Mouse (Mus musculus) limb, embryonic 11.5 days (tissue): Measurements from ENCODE around the gene Tpi1. TPM values are rescaled to one million over a fixed set of nuclear protein-coding genes. Genes with fewer than 3 reads are reported as not detected.
A peak's percentile ranks its signal among the peaks of the same experiment; 100 is the strongest.
"Not testable (repeated sequence)": the region's sequence is repeated elsewhere in the genome, so short reads cannot be mapped to it uniquely, and the experiment has no call there.

Experiments used
- ATAC-seq: fragments of 200-750 bp; cut with Nextera tagmentation; 2 replicates; pipeline ENCODE4 v1.8.0; 2017; ENCODE audit warnings: low read depth; ENCODE audit not compliant: insufficient number of reproducible peaks, low FRiP score, low TSS enrichment
- DNase-seq: peaks from one replicate; pipeline ENCODE4 v3.0.0-alpha.2; 2015; ENCODE audit warnings: low spot score
- H3K27ac ChIP-seq: fragments of 300-500 bp; sonication (generic); replicated peaks from 2 replicates; pipeline ENCODE4 v1.5.1; 2014; ENCODE audit warnings: low read depth, mild to moderate bottlenecking, low read length
- H3K27me3 ChIP-seq: fragments of 300-500 bp; sonication (generic); 2 replicates; pipeline ENCODE4 v1.6.1; 2014; ENCODE audit warnings: mild to moderate bottlenecking, low read length, mixed read lengths; ENCODE audit not compliant: control insufficient read depth, insufficient read depth
- H3K36me3 ChIP-seq: fragments of 300-500 bp; sonication (generic); 2 replicates; pipeline ENCODE4 v1.6.1; 2014; ENCODE audit warnings: mild to moderate bottlenecking, low read length, moderate library complexity, mixed read lengths; ENCODE audit not compliant: control insufficient read depth, insufficient read depth
- H3K4me1 ChIP-seq: fragments of 300-500 bp; sonication (generic); 2 replicates; pipeline ENCODE4 v1.6.1; 2014; ENCODE audit warnings: low read length, mixed read lengths; ENCODE audit not compliant: control insufficient read depth, insufficient read depth
- H3K4me2 ChIP-seq: fragments of 300-500 bp; sonication (generic); 2 replicates; pipeline ENCODE4 v1.6.1; 2014; ENCODE audit warnings: low read depth, mild to moderate bottlenecking, moderate library complexity; ENCODE audit not compliant: severe bottlenecking
- H3K4me3 ChIP-seq: fragments of 300-500 bp; sonication (generic); 2 replicates; pipeline ENCODE4 v1.5.1; 2014; ENCODE audit warnings: low read depth, low read length
- H3K9ac ChIP-seq: fragments of 300-500 bp; sonication (generic); 2 replicates; pipeline ENCODE4 v1.6.1; 2014; ENCODE audit warnings: mild to moderate bottlenecking, low read length
- H3K9me3 ChIP-seq: fragments of 300-500 bp; sonication (generic); 2 replicates; pipeline ENCODE4 v1.6.1; 2016; ENCODE audit warnings: low read length; ENCODE audit not compliant: control insufficient read depth
- WGBS: fragments of 180-500 bp; shearing (Covaris S2); extraction: QIAGEN DNeasy Blood & Tissue Kit; methylation state at CpG from one replicate; pipeline ENCODE4 v1.1.7; 2014; 5-methylcytosine and 5-hydroxymethylcytosine counted together
- polyA plus RNA-seq: library from polyadenylated mRNA; unstranded; fragments of >200 nt; fragmentation: Nextera tagmentation; extraction: Ambion mirVana; gene quantifications from 2 replicates; pipeline ENCODE4 v1.2.1, GENCODE M21; 2014

The Tpi1 gene
- polyA plus RNA-seq, 1 experiment from 2014 or later: 825 TPM

DNA sequence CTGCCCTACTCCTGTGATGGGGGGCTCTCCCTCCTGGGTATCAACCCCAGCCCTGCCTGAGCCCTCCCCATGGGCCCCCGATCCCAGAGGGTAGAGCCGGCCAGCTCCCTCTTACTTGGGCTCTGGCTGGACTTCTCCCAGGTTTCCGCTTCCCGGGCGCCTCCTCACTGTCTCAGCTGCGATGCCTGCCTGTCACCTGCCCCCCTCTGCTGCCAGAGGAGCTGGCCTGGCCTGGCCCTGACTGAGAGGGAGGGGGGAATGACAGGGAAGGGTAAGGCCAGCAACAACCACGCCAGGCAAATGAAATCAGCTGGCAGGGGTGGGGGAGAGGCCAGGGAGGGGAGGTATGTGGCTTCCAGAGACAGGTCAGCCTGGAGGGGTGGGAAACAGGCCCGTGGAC lies 25.7 kb upstream of the Tpi1 start:
- no peak overlapping the region; the same call in 1 of the 2 replicates for H3K4me2 ChIP-seq
- H3K36me3 ChIP-seq: peaks cover 2% of the 10 kb centered on the region; the same call in 1 of the 2 replicates
- H3K4me1 ChIP-seq: peaks cover 29% of the 10 kb centered on the region
- H3K9me3 ChIP-seq: no peaks in the 10 kb centered on the region
- no peaks in the 10 kb centered on the region for H3K27me3 ChIP-seq
- 9% methylated on average over 8 of the region's 8 CpGs for WGBS
- H3K4me3 ChIP-seq: 0 out of 2 replicates have a peak overlapping the region, but pooled peaks have one; percentile 2
- DNase-seq: no peak
- H3K27ac ChIP-seq: no peak overlapping the region
- peak overlapping the region; percentile 1; the same call in 1 of the 2 replicates for H3K9ac ChIP-seq
- no peak for ATAC-seq

DNA sequence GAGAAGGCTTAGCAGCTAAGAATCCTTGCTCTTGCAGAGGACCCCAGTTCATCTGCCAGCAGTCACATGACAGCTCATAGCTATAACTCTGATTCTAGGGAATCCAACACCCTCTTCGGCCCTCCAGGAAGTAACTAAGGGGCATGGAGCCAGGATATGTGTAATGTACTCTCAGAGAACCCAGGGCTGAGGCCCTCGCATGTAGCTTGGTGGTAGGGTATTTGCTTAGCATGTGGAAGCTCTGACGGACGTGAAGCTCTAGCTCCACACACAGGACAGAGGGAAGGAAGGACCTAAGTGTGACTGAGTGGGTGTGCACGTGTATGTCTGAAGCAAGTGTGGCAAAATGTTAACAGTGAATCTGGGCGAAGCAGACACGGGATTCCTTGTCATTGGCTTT lies 22.3 kb upstream of the Tpi1 start:
- no peaks in the 10 kb centered on the region for H3K9me3 ChIP-seq
- H3K4me3 ChIP-seq: no peak overlapping the region
- H3K4me1 ChIP-seq: peaks cover 30% of the 10 kb centered on the region
- H3K27me3 ChIP-seq: no peaks in the 10 kb centered on the region
- H3K9ac ChIP-seq: no peak overlapping the region
- DNase-seq: no peak
- H3K4me2 ChIP-seq: no peak overlapping the region
- H3K36me3 ChIP-seq: peaks cover 20% of the 10 kb centered on the region
- H3K27ac ChIP-seq: no peak overlapping the region
- no peak for ATAC-seq
- WGBS: 80% methylated on average over 7 of the region's 7 CpGs

DNA sequence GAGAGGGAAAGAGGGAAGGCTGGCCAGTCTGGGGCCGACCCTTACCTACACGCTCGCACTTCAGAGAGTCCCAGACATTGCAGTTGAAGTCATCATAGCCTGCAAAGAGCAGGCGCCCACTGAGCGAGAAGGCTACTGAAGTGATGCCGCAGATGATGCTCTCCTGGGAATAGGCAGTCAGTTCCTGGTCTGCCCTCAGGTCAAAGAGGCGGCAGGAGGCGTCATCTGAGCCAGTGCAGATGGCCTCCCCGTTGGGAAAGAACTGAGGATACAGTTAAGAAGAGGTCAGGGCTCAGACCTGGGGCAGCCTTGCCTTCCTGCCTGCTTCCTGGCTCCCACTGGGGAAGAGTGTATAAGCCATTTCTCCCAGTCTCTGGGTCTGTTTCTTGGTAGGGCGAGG lies 21.4 kb upstream of the Tpi1 start:
- no peaks in the 10 kb centered on the region for H3K9me3 ChIP-seq
- H3K36me3 ChIP-seq: peaks cover 19% of the 10 kb centered on the region
- DNase-seq (no peak), ATAC-seq (no peak)
- H3K4me2 ChIP-seq: no peak overlapping the region
- H3K4me3 ChIP-seq: no peak overlapping the region
- peak overlapping the region; percentile 17 for H3K9ac ChIP-seq
- WGBS: 38% methylated on average over 10 of the region's 10 CpGs
- H3K27ac ChIP-seq: no peak overlapping the region
- peaks cover 32% of the 10 kb centered on the region for H3K4me1 ChIP-seq
- no peaks in the 10 kb centered on the region for H3K27me3 ChIP-seq

DNA sequence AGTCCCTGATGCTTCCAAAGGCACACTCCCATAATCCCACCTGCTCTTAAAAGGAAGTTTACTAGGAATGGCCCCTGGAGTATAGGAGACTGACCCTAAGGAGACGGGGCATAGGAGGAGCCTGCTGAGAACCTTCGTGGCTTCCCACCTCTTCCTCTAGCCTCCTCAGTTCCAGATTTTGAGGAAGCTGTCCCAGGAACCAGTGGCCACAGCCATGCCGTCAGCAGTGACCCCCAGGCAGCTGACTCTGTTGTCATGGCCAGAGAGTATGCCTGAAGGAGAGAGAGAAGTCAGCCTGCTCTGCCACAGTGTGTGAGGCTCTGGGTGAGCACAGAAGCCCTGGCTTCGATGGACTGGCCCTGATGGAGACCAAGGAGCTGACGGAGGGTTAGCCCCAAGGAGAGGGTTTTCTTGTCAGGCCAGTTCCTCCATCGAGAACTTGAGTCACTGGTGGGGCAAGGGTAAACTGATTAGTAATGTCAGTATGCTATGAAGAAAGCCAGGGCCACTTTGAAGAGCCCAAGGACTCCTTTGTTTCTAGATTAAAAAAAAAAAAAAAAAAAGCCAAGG lies 20.5 kb upstream of the Tpi1 start:
- ATAC-seq (no peak), DNase-seq (no peak)
- Histone ChIP-seq H3K4me3 (no peak overlapping the region), H3K4me1 (peaks cover 26% of the 10 kb centered on the region), H3K9ac (peak overlapping the region; percentile 27; the same call in 1 of the 2 replicates), H3K27me3 (no peaks in the 10 kb centered on the region), H3K27ac (no peak overlapping the region), H3K4me2 (no peak overlapping the region), H3K9me3 (no peaks in the 10 kb centered on the region), H3K36me3 (peaks cover 19% of the 10 kb centered on the region)
- 85% methylated on average over 6 of the region's 6 CpGs for WGBS

DNA sequence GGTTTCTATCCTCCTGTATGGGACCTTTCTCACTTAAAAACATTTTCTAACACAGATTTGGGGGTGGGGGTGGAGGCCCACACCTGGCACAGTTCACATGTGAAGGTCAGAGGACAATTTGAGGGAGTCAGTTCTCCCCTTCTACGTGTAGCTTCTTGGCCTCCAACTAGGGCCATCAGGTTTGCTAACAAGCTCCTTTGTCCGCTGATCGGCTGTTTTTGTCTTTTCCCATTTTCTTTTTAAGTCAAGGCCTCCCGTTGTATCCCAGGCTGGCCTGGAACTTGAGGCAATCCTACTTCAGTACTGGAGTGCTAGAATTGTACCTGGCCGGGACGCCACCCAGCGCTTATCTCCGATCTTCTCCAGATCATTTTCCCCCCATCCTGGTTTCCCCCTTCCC lies 17.6 kb upstream of the Tpi1 start:
- ATAC-seq (no peak), DNase-seq (no peak)
- Histone ChIP-seq H3K4me1 (peaks cover 14% of the 10 kb centered on the region; the same call in 1 of the 2 replicates), H3K27ac (no peak overlapping the region), H3K9ac (no peak overlapping the region), H3K36me3 (peaks cover 19% of the 10 kb centered on the region), H3K4me2 (no peak overlapping the region), H3K27me3 (no peaks in the 10 kb centered on the region), H3K9me3 (no peaks in the 10 kb centered on the region), H3K4me3 (no peak overlapping the region)
- 92% methylated on average over 8 of the region's 8 CpGs for WGBS

DNA sequence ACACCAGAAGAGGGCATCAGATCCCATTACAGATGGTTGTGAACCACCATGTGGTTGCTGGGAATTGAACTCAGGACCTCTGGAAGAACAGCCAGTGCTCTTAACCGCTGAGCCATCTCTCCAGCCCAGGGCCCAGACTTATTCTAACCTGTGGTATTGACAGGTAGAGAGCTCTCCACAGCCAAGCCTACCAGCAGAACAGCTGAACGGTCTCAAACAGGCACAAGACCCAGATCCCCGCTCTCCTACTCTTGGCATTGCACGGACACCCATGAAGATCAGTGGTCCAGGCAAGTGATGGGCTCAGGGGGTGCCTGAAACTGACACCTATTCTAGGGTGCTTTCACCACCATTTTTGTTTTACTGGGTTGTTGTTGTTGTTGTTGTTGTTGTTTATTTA lies 17.1 kb upstream of the Tpi1 start:
- H3K27me3 ChIP-seq, H3K27ac ChIP-seq, H3K4me3 ChIP-seq, H3K9me3 ChIP-seq, DNase-seq, ATAC-seq, H3K9ac ChIP-seq: not testable (repeated sequence)
- 94% methylated on average over 4 of the region's 4 CpGs for WGBS
- H3K4me1 ChIP-seq: peaks cover 14% of the 10 kb centered on the region; the same call in 1 of the 2 replicates
- peaks cover 19% of the 10 kb centered on the region for H3K36me3 ChIP-seq
- H3K4me2 ChIP-seq: peak overlapping the region; percentile 61; the same call in 1 of the 2 replicates

DNA sequence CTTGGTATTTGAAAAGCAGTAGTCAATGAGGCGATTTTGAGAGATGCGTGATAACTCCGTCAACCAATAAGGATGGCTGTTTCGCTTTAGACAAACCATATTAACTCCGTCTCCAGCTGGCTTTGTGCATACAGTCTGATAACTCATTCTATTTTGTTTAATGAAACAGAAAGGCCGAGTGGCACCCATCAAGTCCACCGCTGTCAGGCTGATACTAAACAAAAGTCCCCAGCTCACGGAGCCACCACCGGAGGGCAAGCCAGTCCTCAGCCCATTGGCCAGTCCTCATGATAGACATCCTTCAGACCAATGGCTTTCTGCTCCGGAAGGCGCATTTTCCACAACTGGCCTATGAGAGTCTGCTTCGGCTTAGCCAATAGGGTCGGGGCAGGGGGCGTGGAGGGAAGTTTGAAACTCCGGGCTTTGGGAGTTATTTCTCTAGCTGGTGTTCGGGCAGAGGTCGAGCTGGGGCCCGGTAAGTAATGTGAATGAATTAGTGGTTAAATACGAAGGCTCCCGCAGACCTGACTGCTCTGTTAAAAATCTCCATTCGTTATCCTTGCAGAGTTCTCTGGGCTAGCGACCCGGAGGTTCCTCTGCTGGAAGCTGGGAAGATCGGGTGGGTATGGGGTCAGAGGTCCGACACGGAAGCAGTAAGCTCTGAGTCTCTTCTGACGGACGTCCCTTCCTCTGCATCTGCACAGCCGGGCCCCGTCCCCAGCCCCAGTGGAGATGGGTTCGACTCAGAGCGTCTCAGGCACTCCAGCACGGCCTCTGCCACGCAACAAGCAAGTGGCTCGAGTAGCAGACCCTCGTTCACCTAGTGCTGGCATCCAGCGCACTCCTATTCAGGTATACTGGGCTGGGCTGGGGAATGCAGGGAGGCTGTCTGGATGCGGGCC lies 16.0 kb upstream of the Tpi1 start:
- H3K9me3 ChIP-seq: no peaks in the 10 kb centered on the region
- H3K4me1 ChIP-seq: peaks cover 6% of the 10 kb centered on the region; the same call in 1 of the 2 replicates
- WGBS: under 1% methylated on average over 38 of the region's 38 CpGs
- peak; percentile 92 for DNase-seq
- H3K36me3 ChIP-seq: peaks cover 20% of the 10 kb centered on the region
- peak overlapping the region; percentile 61; the same call in 1 of the 2 replicates for H3K27ac ChIP-seq
- H3K27me3 ChIP-seq: no peaks in the 10 kb centered on the region
- H3K4me2 ChIP-seq: peak overlapping the region; percentile 61
- H3K9ac ChIP-seq: peak overlapping the region; percentile 68
- ATAC-seq: peak; percentile 85
- peak overlapping the region; percentile 71 for H3K4me3 ChIP-seq
